Mouse (Mus musculus) layer of hippocampus, adult 9-10 months (tissue): ENCODE results near the gene Fam133b.

ENCODE experiments used
- DNase-seq: peaks from one replicate; pipeline ENCODE4 v3.0.0; 2022; ENCODE audit warnings: low spot score

The Fam133b gene

GRCm38 (mm10) chr5:3543629-3544479 is at the start of gene Fam133b:
TSS of gene Fam133b (plus strand) at chr5:3543833.
- peak; percentile 86 for DNase-seq

- no peak for DNase-seq
Measured at GRCm38 (mm10) chr5:3493968-3494367, 49.7 kb upstream of the Fam133b start.

- no peak for DNase-seq
Measured at GRCm38 (mm10) chr5:3494452-3495187, 49.0 kb upstream of the Fam133b start.

- DNase-seq = no peak
Measured at GRCm38 (mm10) chr5:3497505-3497925, 46.1 kb upstream of the Fam133b start.

- no peak for DNase-seq
Measured at GRCm38 (mm10) chr5:3500298-3500697, 43.3 kb upstream of the Fam133b start.

- no peak for DNase-seq
Measured at GRCm38 (mm10) chr5:3500957-3501563, 42.6 kb upstream of the Fam133b start.

GRCm38 (mm10) chr5:3501564-3502001 is 42.0 kb upstream of the Fam133b start:
- DNase-seq = no peak

- no peak for DNase-seq
Measured at GRCm38 (mm10) chr5:3502610-3503350, 40.9 kb upstream of the Fam133b start.

GRCm38 (mm10) chr5:3503373-3503772 is 40.3 kb upstream of the Fam133b start:
- DNase-seq = no peak

- DNase-seq = no peak
Measured at GRCm38 (mm10) chr5:3503836-3504323, 39.8 kb upstream of the Fam133b start.

- no peak for DNase-seq
Measured at GRCm38 (mm10) chr5:3504453-3504852, 39.2 kb upstream of the Fam133b start.

- DNase-seq = no peak
Measured at GRCm38 (mm10) chr5:3505553-3505952, 38.1 kb upstream of the Fam133b start.

GRCm38 (mm10) chr5:3508480-3509381 is 34.9 kb upstream of the Fam133b start:
- DNase-seq = no peak

- no peak for DNase-seq
Measured at GRCm38 (mm10) chr5:3509503-3509902, 34.1 kb upstream of the Fam133b start.

- DNase-seq = no peak
Measured at GRCm38 (mm10) chr5:3511097-3511795, 32.4 kb upstream of the Fam133b start.

GRCm38 (mm10) chr5:3512584-3512983 is 31.0 kb upstream of the Fam133b start:
- no peak for DNase-seq

- DNase-seq = no peak
Measured at GRCm38 (mm10) chr5:3514901-3515311, 28.7 kb upstream of the Fam133b start.

- DNase-seq = no peak
Measured at GRCm38 (mm10) chr5:3515477-3515876, 28.2 kb upstream of the Fam133b start.

GRCm38 (mm10) chr5:3516481-3517075 is 27.1 kb upstream of the Fam133b start:
- DNase-seq = peak; percentile 30
